Mouse (Mus musculus) CH12.LX (cell line): Measurements from ENCODE around the gene Bid. TPM values are rescaled to one million over a fixed set of nuclear protein-coding genes. Genes with fewer than 3 reads are reported as not detected.

Experiments
- DNase-seq: peaks from one replicate; pipeline ENCODE4 v3.0.0-alpha.2; 2013; ENCODE audit errors: extremely low read depth
- H3K27ac ChIP-seq: 2 replicates; pipeline ENCODE4 v1.5.1; 2012; ENCODE audit warnings: low read depth, mild to moderate bottlenecking, control low read depth, moderate library complexity; ENCODE audit not compliant: insufficient read depth
- H3K27me3 ChIP-seq: replicated peaks from 2 replicates; pipeline ENCODE3; 2012; ENCODE audit warnings: inconsistent platforms
- H3K36me3 ChIP-seq, 2 experiments: replicated peaks in 1 of 2; 2 replicates each; pipeline versions ENCODE3 to v1.6.1; 2012; ENCODE audit warnings: inconsistent platforms in 1 of 2, low read length in 1 of 2, mild to moderate bottlenecking in 1 of 2, mixed read lengths in 1 of 2, moderate library complexity in 1 of 2; ENCODE audit not compliant: control insufficient read depth in 1 of 2, insufficient read depth in 1 of 2
- H3K4me1 ChIP-seq, 2 experiments: 2 replicates each; pipeline ENCODE4 v1.6.1; 2012; ENCODE audit warnings: inconsistent platforms in 1 of 2, moderate library complexity in 1 of 2; ENCODE audit not compliant: insufficient read depth in 2 of 2, control insufficient read depth in 1 of 2
- H3K4me2 ChIP-seq: 2 replicates; pipeline ENCODE4 v1.6.1; 2012; ENCODE audit warnings: low read depth, mild to moderate bottlenecking, control low read depth; ENCODE audit not compliant: poor library complexity, insufficient read depth, severe bottlenecking
- H3K4me3 ChIP-seq, 3 experiments: fragments of 150-350 bp in 1 of 3; sonication (generic) in 1 of 3; replicated peaks in 1 of 3; 2 replicates each; pipeline versions ENCODE3 to v1.5.1; 2011 to 2012; ENCODE audit warnings: low read depth in 2 of 3, low read length in 2 of 3, mild to moderate bottlenecking in 2 of 3, moderate library complexity in 2 of 3, control low read depth in 1 of 3, improper control_type of control experiment in 1 of 3, inconsistent platforms in 1 of 3, mixed read lengths in 1 of 3; ENCODE audit not compliant: poor library complexity in 1 of 3
- H3K79me2 ChIP-seq: replicated peaks from 2 replicates; pipeline ENCODE4 v1.6.1; 2012; ENCODE audit warnings: mild to moderate bottlenecking, moderate library complexity; ENCODE audit not compliant: control insufficient read depth, poor library complexity, insufficient read depth, severe bottlenecking; ENCODE audit errors: extremely low read depth
- H3K9ac ChIP-seq: 2 replicates; pipeline ENCODE4 v1.6.1; 2012; ENCODE audit warnings: low read depth, mild to moderate bottlenecking, control low read depth, moderate library complexity; ENCODE audit not compliant: insufficient read depth
- H3K9me3 ChIP-seq: replicated peaks from 2 replicates; pipeline ENCODE3; 2012; ENCODE audit warnings: low read length, inconsistent platforms, mixed read lengths
- BHLHE40 ChIP-seq: IDR thresholded peaks from 2 replicates; pipeline ENCODE4 v1.6.1; 2011; ENCODE audit warnings: mild to moderate bottlenecking, low read depth, low read length, improper control_type of control experiment
- CTCF ChIP-seq, 2 experiments: IDR thresholded peaks in 1 of 2; conservative IDR thresholded peaks in 1 of 2; 2 replicates each; pipeline ENCODE4 v1.5.1; 2011 to 2012; ENCODE audit warnings: low read depth in 2 of 2, low read length in 2 of 2, improper control_type of control experiment in 1 of 2, inconsistent platforms in 1 of 2, mild to moderate bottlenecking in 1 of 2, moderate library complexity in 1 of 2
- E2F4 ChIP-seq: IDR thresholded peaks from 2 replicates; pipeline ENCODE4 v1.6.1; 2011; ENCODE audit warnings: low read depth, low read length, improper control_type of control experiment; ENCODE audit not compliant: insufficient replicate concordance
- ETS1 ChIP-seq: conservative IDR thresholded peaks from 2 replicates; pipeline ENCODE4 v1.6.1; 2012; ENCODE audit warnings: low read depth, mild to moderate bottlenecking, inconsistent platforms, low read length, improper control_type of control experiment, moderate library complexity
- GABPA ChIP-seq: IDR thresholded peaks from 2 replicates; pipeline ENCODE4 v1.6.1; 2012; ENCODE audit warnings: low read depth, low read length, improper control_type of control experiment, inconsistent platforms; ENCODE audit not compliant: insufficient replicate concordance
- HCFC1 ChIP-seq: IDR thresholded peaks from 2 replicates; pipeline ENCODE4 v1.6.1; 2012; ENCODE audit warnings: low read depth, mild to moderate bottlenecking, inconsistent platforms, low read length, improper control_type of control experiment
- IRF4 ChIP-seq: IDR thresholded peaks from 2 replicates; pipeline ENCODE4 v1.6.1; 2014; ENCODE audit warnings: low read depth, mild to moderate bottlenecking, inconsistent platforms, low read length, improper control_type of control experiment
- JUN ChIP-seq: IDR thresholded peaks from 2 replicates; pipeline ENCODE4 v1.6.1; 2011; ENCODE audit warnings: low read depth, mild to moderate bottlenecking, low read length, improper control_type of control experiment, moderate library complexity; ENCODE audit not compliant: insufficient read depth
- JUND ChIP-seq: conservative IDR thresholded peaks from 2 replicates; pipeline ENCODE4 v1.6.1; 2011; ENCODE audit warnings: low read depth, low read length, improper control_type of control experiment
- KAT2A ChIP-seq: IDR thresholded peaks from 2 replicates; pipeline ENCODE4 v1.6.1; 2012; ENCODE audit warnings: low read length, improper control_type of control experiment, inconsistent platforms; ENCODE audit not compliant: insufficient replicate concordance
- MXI1 ChIP-seq: IDR thresholded peaks from 2 replicates; pipeline ENCODE4 v1.6.1; 2011; ENCODE audit warnings: mild to moderate bottlenecking, low read depth, low read length, improper control_type of control experiment
- MYC ChIP-seq: IDR thresholded peaks from 2 replicates; pipeline ENCODE4 v1.6.1; 2011; ENCODE audit warnings: low read depth, mild to moderate bottlenecking, improper control_type of control experiment, low read length
- NELFE ChIP-seq: IDR thresholded peaks from 2 replicates; pipeline ENCODE4 v1.6.1; 2011; ENCODE audit warnings: low read depth, low read length, improper control_type of control experiment
- POLR2A ChIP-seq: IDR thresholded peaks from 2 replicates; pipeline ENCODE4 v1.6.1; 2011; ENCODE audit warnings: low read depth, mild to moderate bottlenecking, improper control_type of control experiment, low read length
- RCOR1 ChIP-seq: conservative IDR thresholded peaks from 2 replicates; pipeline ENCODE4 v1.6.1; 2012; ENCODE audit warnings: low read depth, mild to moderate bottlenecking, inconsistent platforms, low read length, improper control_type of control experiment
- SIN3A ChIP-seq: IDR thresholded peaks from 2 replicates; pipeline ENCODE4 v1.6.1; 2012; ENCODE audit warnings: low read length, improper control_type of control experiment, inconsistent platforms
- SMC3 ChIP-seq: IDR thresholded peaks from 2 replicates; pipeline ENCODE4 v1.6.1; 2011; ENCODE audit warnings: low read depth, low read length, improper control_type of control experiment
- TBP ChIP-seq: conservative IDR thresholded peaks from 2 replicates; pipeline ENCODE4 v1.6.1; 2011; ENCODE audit warnings: low read depth, low read length, improper control_type of control experiment
- TCF12 ChIP-seq: IDR thresholded peaks from 2 replicates; pipeline ENCODE4 v1.6.1; 2014; ENCODE audit warnings: low read depth, mild to moderate bottlenecking, inconsistent platforms, low read length, improper control_type of control experiment
- USF1 ChIP-seq: IDR thresholded peaks from 2 replicates; pipeline ENCODE4 v1.6.1; 2014; ENCODE audit warnings: low read depth, mild to moderate bottlenecking, inconsistent platforms, low read length, improper control_type of control experiment
- USF2 ChIP-seq: conservative IDR thresholded peaks from 2 replicates; pipeline ENCODE4 v1.6.1; 2011; ENCODE audit warnings: low read depth, low read length, improper control_type of control experiment
- ZKSCAN1 ChIP-seq: IDR thresholded peaks from 2 replicates; pipeline ENCODE4 v1.6.1; 2012; ENCODE audit warnings: low read depth, inconsistent platforms, low read length, improper control_type of control experiment, borderline replicate concordance
- ZMIZ1 ChIP-seq: IDR thresholded peaks from 2 replicates; pipeline ENCODE4 v1.6.1; 2012; ENCODE audit warnings: low read depth, mild to moderate bottlenecking, inconsistent platforms, low read length, improper control_type of control experiment
- dilution Hi-C: fragments of 300-500 bp; cut with MboI; formaldehyde crosslinking; loops from 2 replicates; pipeline ENCODE4 v1.14.3; 2020; ENCODE audit warnings: low sequenced_read_pairs; ENCODE audit not compliant: extremely low pct_unique_long_range_greater_than_20kb, extremely low pct_ligation_motif_present
- in situ Hi-C: fragments of 300-500 bp; cut with MboI; formaldehyde crosslinking; loops from 3 replicates; pipeline ENCODE4 v1.14.3; 2019; ENCODE audit warnings: low sequenced_read_pairs, low pct_ligation_motif_present, low pct_unique_long_range_greater_than_20kb, mixed read lengths
- polyA plus RNA-seq: library from polyadenylated mRNA; unstranded; fragments of >175 nt; gene quantifications from 2 replicates; pipeline ENCODE4 v1.2.1, GENCODE M21; 2012; ENCODE audit warnings: low read depth; ENCODE audit not compliant: insufficient read length
- total RNA-seq, 2 experiments: library from RNA; depleted of rRNA; stranded (reverse); fragments of 300-350 nt in 1 of 2; fragments of >200 nt in 1 of 2; gene quantifications; 2 replicates each; pipeline ENCODE4 v1.2.3; 2012 to 2014

Gene Bid
- total and polyA plus RNA-seq, 3 experiments = 102 to 148 (median 144) TPM

GRCm38 (mm10) chr6:120937104-120937617 lies 20.5 kb upstream of the Bid start (continued):
- no peak for TF ChIP-seq JUN
- TF ChIP-seq USF2 = no peak
- 0 out of 2 replicates have a peak, but pooled peaks have one; percentile 33 for TF ChIP-seq KAT2A
- TF ChIP-seq TBP = 0 out of 2 replicates have a peak, but pooled peaks have one; percentile 44
- TF ChIP-seq JUND = no peak
- no peak for TF ChIP-seq BHLHE40
- no peak for TF ChIP-seq MXI1
- TF ChIP-seq SIN3A = peak; percentile 59
- no peak for TF ChIP-seq RCOR1
- TF ChIP-seq GABPA = no peak
- TF ChIP-seq TCF12 = peak; percentile 59; the same call in 1 of the 2 replicates
- peak; percentile 65 for TF ChIP-seq NELFE
- TF ChIP-seq USF1 = no peak
- TF ChIP-seq ZKSCAN1 = no peak

GRCm38 (mm10) chr6:120934176-120934575 lies 17.5 kb upstream of the Bid start:
- Histone ChIP-seq H3K4me2 (peak overlapping the region; percentile 42), H3K27ac (peak overlapping the region; percentile 64; the same call in 1 of the 2 replicates), H3K4me1 (peaks cover 68 to 83% of the 10 kb centered on the region in 2 experiments), H3K9ac (peak overlapping the region; percentile 11; the same call in 1 of the 2 replicates), H3K4me3 (peak overlapping the region in 2 of 3 experiments; percentile 0 to 43), H3K27me3 (no peaks in the 10 kb centered on the region), H3K36me3 (peaks cover 0 to 22% of the 10 kb centered on the region in 2 experiments), H3K9me3 (no peaks in the 10 kb centered on the region), H3K79me2 (no peaks in the 10 kb centered on the region)
- in situ Hi-C loops = no loop called here
- dilution Hi-C loops = no loop called here
- no peak for DNase-seq
- TF ChIP-seq MXI1 = no peak
- no peak for TF ChIP-seq E2F4
- 0 out of 2 replicates have a peak, but pooled peaks have one; percentile 6 for TF ChIP-seq BHLHE40
- 0 out of 2 replicates have a peak, but pooled peaks have one; percentile 13 for TF ChIP-seq MYC
- TF ChIP-seq HCFC1 = no peak
- no peak for TF ChIP-seq CTCF (conservative IDR thresholded peaks at IDR 0.05 in 1 of 2, IDR thresholded peaks at IDR 0.05 in 1 of 2; ENCODE audit: low read depth in 2 of 2, low read length in 2 of 2)
- no peak for TF ChIP-seq USF2
- no peak for TF ChIP-seq ZMIZ1
- TF ChIP-seq SMC3 = no peak
- 0 out of 2 replicates have a peak, but pooled peaks have one; percentile 1 for TF ChIP-seq IRF4
- TF ChIP-seq JUND = no peak
- TF ChIP-seq POLR2A = peak; percentile 47; the same call in 1 of the 2 replicates
- peak; percentile 31; the same call in 1 of the 2 replicates for TF ChIP-seq TCF12
- peak; percentile 35; the same call in 1 of the 2 replicates for TF ChIP-seq ETS1
- no peak for TF ChIP-seq ZKSCAN1
